Mouse (Mus musculus): ENCODE results near the gene Dynlrb2. TPM values are rescaled to one million over a fixed set of nuclear protein-coding genes. Genes with fewer than 3 reads are reported as not detected.

The Dynlrb2 gene
- polyA plus RNA-seq, 1 experiment from 2014 or later = not detected

DNA sequence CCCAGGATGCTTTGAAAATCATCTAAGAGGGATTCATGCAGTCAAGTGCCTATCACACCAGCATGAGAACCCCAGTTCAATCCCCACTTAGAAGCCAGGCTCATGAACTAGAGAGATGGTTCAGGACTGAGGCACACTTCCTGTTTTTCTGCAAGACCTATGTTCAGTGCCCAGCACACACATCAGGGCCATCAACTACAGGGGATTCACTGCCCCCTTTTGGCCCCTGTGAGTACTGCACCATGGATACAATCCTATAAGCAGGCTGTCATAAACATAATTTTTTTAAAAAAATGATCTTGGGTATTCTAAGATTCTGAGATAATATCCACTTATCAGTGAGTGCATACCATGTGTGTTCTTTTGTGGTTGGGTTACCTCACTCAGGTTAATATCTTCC is 26.1 kb upstream of the Dynlrb2 start:
- H3K4me1 ChIP-seq (ENCODE audit: insufficient read depth) = no peaks in the 10 kb centered on the region
- no peaks in the 10 kb centered on the region for H3K36me3 ChIP-seq (replicated peaks; ENCODE audit: insufficient read depth, low read length)
- H3K4me3 ChIP-seq (ENCODE audit: low read depth, low read length) = no peak overlapping the region
- no peaks in the 10 kb centered on the region for H3K27me3 ChIP-seq (ENCODE audit: insufficient read depth, low read length)
- no peak overlapping the region for H3K9ac ChIP-seq (replicated peaks)
- no peak overlapping the region for H3K27ac ChIP-seq (ENCODE audit: low read depth)
- peak; percentile 27 for DNase-seq
- ATAC-seq = no peak
- no peak overlapping the region for H3K4me2 ChIP-seq (ENCODE audit: low read depth, low read length)
- H3K9me3 ChIP-seq (ENCODE audit: low read length) = no peaks in the 10 kb centered on the region
- TF ChIP-seq CTCF (IDR thresholded peaks at IDR 0.05; ENCODE audit: low read depth) (peak; percentile 50), EP300 (IDR thresholded peaks at IDR 0.05; ENCODE audit: low read depth) (no peak)

DNA sequence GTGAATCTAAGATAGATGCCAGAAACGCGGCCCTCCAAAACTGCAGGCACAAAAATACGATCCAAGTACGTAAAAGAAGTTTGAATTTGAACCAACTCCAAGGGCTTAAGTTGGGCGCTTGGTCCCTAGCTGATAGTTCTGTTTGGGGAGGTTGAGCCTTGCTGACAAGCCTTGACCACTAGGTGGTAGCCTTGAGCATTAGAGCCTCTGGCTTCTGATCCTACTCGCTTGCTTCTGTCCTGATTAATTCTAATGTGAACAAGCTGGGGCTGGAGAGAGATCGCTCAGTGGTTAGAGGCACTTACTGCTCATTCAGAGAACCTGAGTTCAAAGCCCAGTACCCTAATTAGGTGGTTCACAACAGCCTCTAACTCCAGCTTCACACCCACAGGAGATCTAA is 23.9 kb upstream of the Dynlrb2 start:
- no peak; the same call in 1 of the 2 replicates for ATAC-seq
- H3K36me3 ChIP-seq (replicated peaks; ENCODE audit: insufficient read depth, low read length) = no peaks in the 10 kb centered on the region
- H3K4me1 ChIP-seq (ENCODE audit: insufficient read depth) = no peaks in the 10 kb centered on the region
- H3K4me2 ChIP-seq (ENCODE audit: low read depth, low read length) = no peak overlapping the region
- no peak overlapping the region for H3K4me3 ChIP-seq (ENCODE audit: low read depth, low read length)
- no peaks in the 10 kb centered on the region for H3K9me3 ChIP-seq (ENCODE audit: low read length)
- 23% methylated on average over 7 of the region's 7 CpGs for WGBS (ENCODE audit: insufficient replicate concordance)
- no peak overlapping the region for H3K9ac ChIP-seq (replicated peaks)
- peak; percentile 58 for DNase-seq
- H3K27me3 ChIP-seq (ENCODE audit: insufficient read depth, low read length) = no peaks in the 10 kb centered on the region
- TF ChIP-seq CTCF (IDR thresholded peaks at IDR 0.05; ENCODE audit: low read depth) (peak; percentile 86), EP300 (IDR thresholded peaks at IDR 0.05; ENCODE audit: low read depth) (no peak)
- H3K27ac ChIP-seq (ENCODE audit: low read depth) = no peak overlapping the region

DNA sequence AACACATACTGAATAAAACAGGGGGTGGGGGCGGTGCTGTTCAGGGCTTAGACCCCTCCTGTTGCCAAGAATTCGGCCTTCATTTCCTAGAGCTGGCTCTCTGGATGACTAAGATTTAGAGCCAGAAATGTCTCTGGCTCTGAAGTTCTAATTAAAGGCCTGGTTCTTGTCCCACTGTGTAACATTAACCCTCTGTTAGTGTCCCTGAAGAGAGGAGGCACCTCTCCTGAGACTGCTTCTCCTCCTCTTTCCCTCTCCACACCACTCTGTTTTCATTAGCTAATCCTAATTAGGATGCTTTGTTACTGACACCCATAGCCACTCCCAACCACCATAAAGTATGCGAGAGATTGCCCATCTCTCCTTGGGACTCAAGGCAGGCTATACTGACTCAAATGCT is 22.0 kb upstream of the Dynlrb2 start:
- TF ChIP-seq CTCF (IDR thresholded peaks at IDR 0.05; ENCODE audit: low read depth) (no peak), EP300 (IDR thresholded peaks at IDR 0.05; ENCODE audit: low read depth) (no peak)
- Histone ChIP-seq H3K4me1 (ENCODE audit: insufficient read depth) (no peaks in the 10 kb centered on the region), H3K27me3 (ENCODE audit: insufficient read depth, low read length) (no peaks in the 10 kb centered on the region), H3K36me3 (replicated peaks; ENCODE audit: insufficient read depth, low read length) (no peaks in the 10 kb centered on the region), H3K4me2 (ENCODE audit: low read depth, low read length) (no peak overlapping the region), H3K9me3 (ENCODE audit: low read length) (no peaks in the 10 kb centered on the region), H3K4me3 (ENCODE audit: low read depth, low read length) (no peak overlapping the region), H3K27ac (ENCODE audit: low read depth) (no peak overlapping the region), H3K9ac (replicated peaks) (no peak overlapping the region)
- 80% methylated on average over 3 of the region's 3 CpGs for WGBS (ENCODE audit: insufficient replicate concordance)
- ATAC-seq (no peak), DNase-seq (no peak)

DNA sequence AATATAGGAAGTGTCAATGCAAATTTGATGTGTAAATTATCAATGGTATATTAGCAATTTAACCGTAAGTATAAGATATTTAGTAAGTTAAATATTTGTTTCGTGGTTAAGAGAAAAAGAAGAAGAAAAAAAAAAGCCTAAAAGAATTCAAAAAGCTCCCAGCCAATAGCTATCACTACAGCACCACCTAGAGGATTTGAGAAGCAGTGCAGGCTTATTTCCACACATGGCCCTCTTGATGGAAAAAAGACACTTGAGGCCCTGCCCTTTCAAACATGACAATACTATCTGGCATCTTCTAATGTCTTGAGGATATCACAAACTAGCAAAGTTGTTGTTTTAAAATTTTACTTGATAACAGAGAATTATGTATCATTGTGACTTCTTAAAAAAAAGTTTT is 20.7 kb upstream of the Dynlrb2 start:
- Histone ChIP-seq H3K4me1 (ENCODE audit: insufficient read depth) (no peaks in the 10 kb centered on the region), H3K4me2 (ENCODE audit: low read depth, low read length) (no peak overlapping the region), H3K27ac (ENCODE audit: low read depth) (no peak overlapping the region), H3K36me3 (replicated peaks; ENCODE audit: insufficient read depth, low read length) (no peaks in the 10 kb centered on the region), H3K9ac (replicated peaks) (no peak overlapping the region), H3K9me3 (ENCODE audit: low read length) (no peaks in the 10 kb centered on the region), H3K27me3 (ENCODE audit: insufficient read depth, low read length) (no peaks in the 10 kb centered on the region), H3K4me3 (ENCODE audit: low read depth, low read length) (no peak overlapping the region)
- TF ChIP-seq EP300 (IDR thresholded peaks at IDR 0.05; ENCODE audit: low read depth) (no peak), CTCF (IDR thresholded peaks at IDR 0.05; ENCODE audit: low read depth) (peak; percentile 71)
- ATAC-seq = no peak
- DNase-seq = no peak
- 28% methylated on average over 2 of the region's 2 CpGs for WGBS (ENCODE audit: insufficient replicate concordance)

DNA sequence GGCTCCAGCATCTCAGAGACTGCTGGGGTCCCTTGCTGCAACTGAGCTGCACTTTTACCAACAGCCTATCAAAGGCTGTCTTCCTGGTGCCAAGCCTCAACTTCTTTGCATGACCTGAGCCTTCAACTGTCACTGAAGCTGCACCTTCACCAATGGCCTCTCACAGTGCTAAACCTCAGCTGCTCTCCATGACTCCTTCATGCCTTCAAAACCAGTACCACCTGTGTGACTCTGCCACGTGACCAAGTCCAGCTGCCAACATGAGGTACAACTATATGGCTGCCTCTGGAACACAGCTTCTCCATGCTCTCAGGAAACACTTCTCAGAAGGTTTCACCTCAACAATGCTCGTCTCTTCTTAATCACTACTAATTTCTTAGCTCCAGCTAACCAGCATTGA is 16.2 kb upstream of the Dynlrb2 start:
- Histone ChIP-seq H3K27me3 (ENCODE audit: insufficient read depth, low read length) (no peaks in the 10 kb centered on the region), H3K9ac (replicated peaks) (no peak overlapping the region), H3K4me3 (ENCODE audit: low read depth, low read length) (no peak overlapping the region), H3K4me1 (ENCODE audit: insufficient read depth) (no peaks in the 10 kb centered on the region), H3K9me3 (ENCODE audit: low read length) (no peaks in the 10 kb centered on the region), H3K36me3 (replicated peaks; ENCODE audit: insufficient read depth, low read length) (no peaks in the 10 kb centered on the region), H3K4me2 (ENCODE audit: low read depth, low read length) (no peak overlapping the region), H3K27ac (ENCODE audit: low read depth) (no peak overlapping the region)
- ATAC-seq = no peak
- TF ChIP-seq EP300 (IDR thresholded peaks at IDR 0.05; ENCODE audit: low read depth) (no peak), CTCF (IDR thresholded peaks at IDR 0.05; ENCODE audit: low read depth) (no peak)
- WGBS (ENCODE audit: insufficient replicate concordance) = 75% methylated on average over 2 of the region's 2 CpGs
- DNase-seq = no peak

DNA sequence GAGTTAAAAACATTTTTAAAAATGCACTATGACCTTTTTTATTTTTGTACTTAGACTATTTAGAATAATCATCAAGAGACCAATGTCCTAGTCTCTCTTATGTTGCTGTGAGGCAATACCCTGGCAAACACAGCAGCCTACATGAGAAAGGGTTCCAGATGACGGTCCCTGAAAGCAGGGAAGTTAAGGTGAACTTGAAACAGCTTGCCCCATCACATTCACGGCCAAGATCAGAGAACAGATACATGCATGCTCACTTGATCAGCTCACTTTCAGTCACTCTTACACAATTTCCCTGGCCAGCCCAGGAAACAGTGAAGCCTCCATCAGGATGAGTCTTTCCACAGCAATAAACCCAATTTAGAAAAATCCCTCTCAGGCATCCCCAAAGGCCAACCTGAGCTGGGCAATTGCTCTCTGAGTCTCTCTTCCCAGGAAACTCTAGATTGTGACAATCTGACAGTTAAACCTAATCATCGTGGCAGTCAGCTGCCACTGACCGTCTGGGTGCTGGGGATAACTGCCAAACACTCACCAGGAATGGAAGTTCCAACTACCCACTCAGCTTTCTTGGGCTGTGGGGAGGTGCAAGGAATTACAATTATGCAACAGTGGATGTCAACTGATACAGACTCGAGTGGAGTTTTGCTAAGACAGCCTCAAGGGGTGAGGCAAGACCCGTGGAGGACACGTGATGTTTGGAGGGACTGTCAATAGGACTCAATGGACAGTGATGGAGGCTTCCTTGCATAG is 4.5 kb upstream of the Dynlrb2 start:
- H3K9me3 ChIP-seq (ENCODE audit: low read length) = no peaks in the 10 kb centered on the region
- no peaks in the 10 kb centered on the region for H3K36me3 ChIP-seq (replicated peaks; ENCODE audit: insufficient read depth, low read length)
- H3K27ac ChIP-seq (ENCODE audit: low read depth) = no peak overlapping the region
- no peak overlapping the region for H3K4me2 ChIP-seq (ENCODE audit: low read depth, low read length)
- no peak overlapping the region for H3K9ac ChIP-seq (replicated peaks)
- H3K4me3 ChIP-seq (ENCODE audit: low read depth, low read length) = no peak overlapping the region
- no peak for TF ChIP-seq EP300 (IDR thresholded peaks at IDR 0.05; ENCODE audit: low read depth)
- no peak for TF ChIP-seq CTCF (IDR thresholded peaks at IDR 0.05; ENCODE audit: low read depth)
- WGBS (ENCODE audit: insufficient replicate concordance) = 71% methylated on average over 7 of the region's 7 CpGs
- no peak for ATAC-seq
- no peaks in the 10 kb centered on the region for H3K27me3 ChIP-seq (ENCODE audit: insufficient read depth, low read length)
- no peak for DNase-seq
- peaks cover 10% of the 10 kb centered on the region for H3K4me1 ChIP-seq (ENCODE audit: insufficient read depth)
